ENCODE assay signal across 9 mouse cellular contexts in genomic region chr15:4375423-4376220, GRCm38 (mm10). TPM values are rescaled to one million over a fixed set of nuclear protein-coding genes. Genes with fewer than 3 reads are reported as not detected.
DNase-seq lines count a peak whose midpoint lies in the region; ATAC-seq and TF ChIP-seq lines count a peak whose summit lies in the region.
"Had no signal": no experiment of that assay in that cellular context is flagged by ENCODE, and none has a peak within 500 bp of the region (broad histone marks: within the 10 kb centered on the region; RNA-seq: fewer than 3 reads in every experiment).

Gene Plcxd3 (plus strand): TSS chr15:4375491.

- no peak for DNase-seq in testis, postnatal 14 days (ENCODE audit: low spot score)
- DNase-seq in embryo, embryonic 9.5 days (ENCODE audit: extremely low spot score), result peak; percentile 59
- peak; percentile 73 for DNase-seq in hindbrain, embryonic 14.5 days (ENCODE audit: low spot score)
- peak; percentile 17 to 45 for DNase-seq in layer of hippocampus, postnatal 14 days (ENCODE audit: low spot score in 2 of 2)

- under 1% methylated on average over 32 of the region's 33 CpGs for WGBS in hindbrain, embryonic 14.5 days
- 1% methylated on average over 33 of the region's 33 CpGs for WGBS in midbrain, embryonic 13.5 days

- peak; percentile 92 for ATAC-seq in hindbrain, embryonic 14.5 days (ENCODE audit: low FRiP score)
- ATAC-seq in midbrain, embryonic 13.5 days, result peak; percentile 95
- ATAC-seq in erythroblast, adult 5-6 weeks (replicated peaks; ENCODE audit: low FRiP score, poor library complexity, severe bottlenecking), result no peak
- ATAC-seq in megakaryocyte, adult 5-6 weeks (ENCODE audit: poor library complexity, severe bottlenecking), result no peak

- no peaks in the 10 kb centered on the region for H3K27me3 ChIP-seq in testis, adult 2 months (ENCODE audit: control insufficient read depth, insufficient read depth, low read length)
- H3K27me3 ChIP-seq in hindbrain, embryonic 14.5 days (ENCODE audit: control insufficient read depth, insufficient read depth, low read length), result no peaks in the 10 kb centered on the region
- H3K27me3 ChIP-seq in midbrain, embryonic 13.5 days, result 0 out of 2 replicates have a peak, but pooled peaks cover 3% of the 10 kb centered on the region

- H3K4me1 ChIP-seq in testis, adult 2 months (ENCODE audit: control insufficient read depth, insufficient read depth, low read length), result peaks cover 7% of the 10 kb centered on the region
- peaks cover 12% of the 10 kb centered on the region; the same call in 1 of the 2 replicates for H3K4me1 ChIP-seq in hindbrain, embryonic 14.5 days (replicated peaks; ENCODE audit: control insufficient read depth, insufficient read depth, low read length)
- peaks cover 26% of the 10 kb centered on the region for H3K4me1 ChIP-seq in midbrain, embryonic 13.5 days (replicated peaks)
- H3K4me1 ChIP-seq: megakaryocyte, embryonic 14.5 days had no signal

- no peaks in the 10 kb centered on the region for H3K36me3 ChIP-seq in testis, adult 2 months (ENCODE audit: control insufficient read depth, insufficient read depth, low read length)
- no peaks in the 10 kb centered on the region for H3K36me3 ChIP-seq in hindbrain, embryonic 14.5 days (replicated peaks; ENCODE audit: control insufficient read depth, insufficient read depth)
- no peaks in the 10 kb centered on the region for H3K36me3 ChIP-seq in midbrain, embryonic 13.5 days

- H3K9me3 ChIP-seq in hindbrain, embryonic 14.5 days (ENCODE audit: control insufficient read depth, low read length), result no peaks in the 10 kb centered on the region
- no peaks in the 10 kb centered on the region for H3K9me3 ChIP-seq in midbrain, embryonic 13.5 days

- peak within 1 kb of the TSS; percentile 69 for H3K4me3 ChIP-seq in testis, adult 2 months (ENCODE audit: control insufficient read depth, low read depth, low read length)
- peak within 1 kb of the TSS; percentile 60 for H3K4me3 ChIP-seq in hindbrain, embryonic 14.5 days (replicated peaks; ENCODE audit: low read length)
- peak within 1 kb of the TSS; percentile 62 for H3K4me3 ChIP-seq in midbrain, embryonic 13.5 days (replicated peaks)
- H3K4me3 ChIP-seq: megakaryocyte, embryonic 14.5 days had no signal

- no peak for TF ChIP-seq POLR2A in testis, adult 2 months (IDR thresholded peaks at IDR 0.05; ENCODE audit: control insufficient read depth, low read depth, low read length)

- no peak within 1 kb of the TSS for H3K27ac ChIP-seq in testis, adult 2 months (ENCODE audit: control insufficient read depth, insufficient read depth, low read depth, low read length)
- peak within 1 kb of the TSS; percentile 55 for H3K27ac ChIP-seq in hindbrain, embryonic 14.5 days
- H3K27ac ChIP-seq in midbrain, embryonic 13.5 days, result peak within 1 kb of the TSS; percentile 73

- peak within 1 kb of the TSS; percentile 70 for H3K9ac ChIP-seq in hindbrain, embryonic 14.5 days
- peak within 1 kb of the TSS; percentile 74 for H3K9ac ChIP-seq in midbrain, embryonic 13.5 days (replicated peaks)

- TF ChIP-seq CTCF in testis, adult 2 months (IDR thresholded peaks at IDR 0.05; ENCODE audit: control insufficient read depth, insufficient read depth, insufficient replicate concordance, low read depth, low read length), result no peak

- peak within 1 kb of the TSS; percentile 75 for H3K4me2 ChIP-seq in hindbrain, embryonic 14.5 days (replicated peaks)
- H3K4me2 ChIP-seq in midbrain, embryonic 13.5 days (replicated peaks), result peak within 1 kb of the TSS; percentile 75

RNA-seq across cellular contexts. Expression of gene Plcxd3, which starts in this region (rescaled TPM):
- polyA plus RNA-seq in testis, adult 2 months (2012; rRNA removed), result not detected in 2 replicates
- polyA plus RNA-seq in hindbrain, embryonic 14.5 days (2014; fragmentation: Nextera tagmentation; extraction: Ambion mirVana), result 75.6 and 79.1 TPM in 2 replicates
- 10 to 100 TPM; 22.7 to 23.6 TPM for total RNA-seq in layer of hippocampus, postnatal 14 days (2021)
- 56.2 and 67.4 TPM in 2 replicates for polyA plus RNA-seq in midbrain, embryonic 13.5 days (2015; fragmentation: Nextera tagmentation; extraction: Ambion mirVana)
- total RNA-seq in erythroblast, adult 5-6 weeks (2015; ENCODE audit: low replicate concordance), result not detected in 2 replicates
- total RNA-seq in erythroblast, adult 5-6 weeks (2017; ENCODE audit: low replicate concordance), result not detected in 2 replicates
- not detected in 2 replicates for total RNA-seq in megakaryocyte, adult 5-6 weeks (2015)
- total RNA-seq in megakaryocyte, adult 5-6 weeks (2017), result not detected in 2 replicates

Comparison
In these comparisons a context has a peak if more than half of its experiments do, and no peak if none do; other contexts are left out.
1. RNA of gene Plcxd3 (total RNA-seq): 22.7 to 23.6 TPM in layer of hippocampus, postnatal 14 days; not detected in erythroblast, adult 5-6 weeks and not detected in megakaryocyte, adult 5-6 weeks; every median in the first group is over 10 times any median in the second.
2. RNA of gene Plcxd3 (polyA plus RNA-seq): 75.6 to 79.1 TPM in hindbrain, embryonic 14.5 days and 56.2 to 67.4 TPM in midbrain, embryonic 13.5 days; not detected in testis, adult 2 months; every median in the first group is over 10 times any median in the second.
3. ATAC-seq: peak in hindbrain, embryonic 14.5 days (single experiment) and midbrain, embryonic 13.5 days (single experiment); none in erythroblast, adult 5-6 weeks (single experiment) and megakaryocyte, adult 5-6 weeks (single experiment).
4. Peak in every context shown above with its lines, with median percentiles within 50 percentile points of each other: H3K4me3 ChIP-seq.